Mouse (Mus musculus) urinary bladder, postnatal 14 days (tissue): ENCODE results near the gene Bin2.
"Not testable (repeated sequence)": the region's sequence is repeated elsewhere in the genome, so short reads cannot be mapped to it uniquely, and the experiment has no call there.

Experiments
- DNase-seq: peaks from one replicate; pipeline ENCODE4 v3.0.0; 2021; ENCODE audit warnings: low spot score

The Bin2 gene

DNA sequence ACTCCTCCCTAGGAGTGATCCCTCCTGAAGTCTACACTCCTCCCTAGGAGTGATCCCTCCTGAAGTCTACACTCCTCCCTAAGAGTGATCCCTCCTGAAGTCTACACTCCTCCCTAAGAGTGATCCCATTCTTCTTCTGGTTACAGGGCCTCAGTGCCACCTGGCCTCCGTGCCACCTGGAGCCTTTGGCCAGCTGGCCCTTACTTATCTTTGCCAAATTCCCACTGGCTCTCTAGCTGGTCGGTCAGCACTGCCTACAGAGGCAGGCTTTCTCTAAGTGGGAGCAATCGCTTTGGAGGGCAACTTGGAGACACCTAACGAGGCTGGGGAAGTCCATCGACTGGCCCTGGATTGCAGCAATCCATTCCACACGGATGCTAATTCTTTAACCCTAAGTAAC is 23.2 kb downstream of the Bin2 start:
- no peak for DNase-seq

GRCm38 (mm10) chr15:100642451-100642850 is 26.9 kb downstream of the Bin2 start:
- DNase-seq, result no peak

DNA sequence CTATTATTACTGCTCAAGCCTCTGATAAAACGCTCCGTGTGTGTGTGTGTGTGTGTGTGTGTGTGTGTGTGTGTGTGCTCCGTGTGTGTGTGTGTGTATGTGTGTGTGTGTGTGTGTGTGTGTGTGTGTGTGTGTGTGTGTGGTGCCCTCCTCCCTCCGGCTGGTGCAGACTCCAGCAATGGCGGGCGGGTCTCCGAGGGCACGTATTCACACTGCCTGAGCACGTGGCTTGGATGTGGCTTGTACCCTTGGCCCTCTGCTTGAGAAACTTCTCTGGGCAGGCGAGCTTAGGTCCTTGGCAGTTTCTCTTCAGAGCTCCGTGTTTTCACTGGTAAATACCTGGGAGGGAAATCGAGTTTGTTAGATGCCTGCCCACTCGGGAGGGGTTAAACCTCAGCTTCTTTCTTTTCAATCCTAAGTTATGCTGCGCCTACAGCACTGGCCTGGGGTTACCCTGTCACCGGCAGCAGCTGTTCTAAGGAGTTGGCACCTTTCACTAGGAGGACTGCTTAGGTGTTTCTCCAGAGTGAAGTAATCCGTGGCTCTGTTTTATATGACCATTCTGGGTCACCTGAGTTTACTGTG is 28.0 kb downstream of the Bin2 start:
- DNase-seq, result no peak

DNA sequence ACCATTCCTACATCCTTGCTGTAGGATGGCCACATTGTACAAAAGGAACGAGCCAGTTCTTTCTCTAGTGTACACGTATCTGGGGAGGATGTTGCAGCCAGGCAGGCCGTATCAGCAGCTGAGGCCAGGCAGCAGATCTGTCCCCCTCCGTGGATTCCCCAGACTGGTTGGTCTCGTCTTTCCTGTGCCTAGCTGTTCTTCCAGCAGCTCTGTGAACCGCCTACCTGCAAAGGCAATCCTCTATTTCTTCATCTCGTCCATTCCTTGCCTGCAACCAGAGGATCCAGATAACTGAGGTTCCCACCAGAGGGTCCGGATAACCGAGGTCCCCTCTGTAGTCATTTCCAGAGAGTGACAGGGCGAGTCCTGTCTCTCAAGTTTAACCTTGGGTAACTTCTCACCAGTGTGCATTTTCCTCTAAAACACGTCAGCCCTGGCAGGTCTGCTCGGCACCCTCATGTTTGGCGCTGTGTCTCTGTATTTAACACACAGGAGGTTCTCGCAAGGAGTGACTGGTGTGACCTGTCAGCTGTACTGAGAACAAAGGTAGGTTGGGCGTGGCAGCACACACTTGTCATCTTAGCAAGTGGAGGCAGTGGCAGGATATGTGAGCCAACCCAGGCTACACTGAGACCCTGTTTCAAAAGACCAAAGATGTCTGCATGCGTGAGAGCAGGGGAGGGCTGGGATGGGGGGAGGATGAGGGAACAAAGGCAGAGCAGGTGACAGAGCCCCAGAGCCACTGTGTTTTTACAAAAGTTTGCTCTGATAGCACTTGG is 29.2 kb downstream of the Bin2 start:
- peak; percentile 62 for DNase-seq

- DNase-seq, result peak; percentile 53
Measured at GRCm38 (mm10) chr15:100637661-100638060, 31.7 kb downstream of the Bin2 start.

DNA sequence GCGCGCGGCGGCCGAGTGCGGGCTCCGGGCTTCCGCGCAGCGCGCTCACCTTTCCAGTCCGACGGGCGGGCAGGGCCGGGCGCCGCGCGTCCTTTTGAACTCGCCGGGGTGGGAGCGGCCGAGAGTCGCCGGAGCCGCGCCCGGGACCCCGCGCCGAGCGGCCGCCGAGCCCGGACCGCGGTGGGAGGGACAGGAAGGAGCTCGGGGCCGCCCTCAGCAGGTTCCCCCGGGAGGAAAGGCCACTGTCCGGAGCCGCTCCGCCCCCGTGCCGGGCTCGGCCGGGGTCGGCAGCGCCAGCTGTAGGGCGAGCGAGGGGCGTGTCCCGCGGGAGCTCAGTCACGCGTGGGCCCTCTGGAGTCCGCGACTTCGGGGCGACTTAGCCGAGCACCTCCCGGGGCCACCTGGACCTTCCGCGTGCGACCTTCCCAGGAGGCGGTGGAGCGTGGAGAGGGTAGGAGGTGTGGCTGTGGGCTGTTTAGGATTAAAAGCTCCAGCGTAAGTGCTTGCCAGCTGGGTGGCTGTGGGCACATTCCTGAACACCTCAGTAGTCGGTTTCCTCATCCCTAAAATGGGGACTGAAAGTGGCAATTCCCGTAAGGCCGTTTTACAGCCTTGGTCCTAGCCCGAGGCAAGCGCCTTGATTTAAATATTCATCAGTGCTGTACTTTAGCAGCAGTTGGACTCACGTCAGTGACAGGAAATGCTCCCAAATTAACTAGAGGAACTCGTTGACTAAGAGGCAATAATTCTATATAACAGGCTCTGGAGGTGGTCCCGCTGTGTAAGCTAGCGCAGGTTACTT is 32.5 kb downstream of the Bin2 start, which contains the start of gene Smagp:
TSS of gene Smagp (minus strand) at position 241 of the 802 bp plus-strand sequence.
- peak; percentile 69 for DNase-seq

- DNase-seq, result no peak
Measured at GRCm38 (mm10) chr15:100635851-100636645, 33.3 kb downstream of the Bin2 start.

GRCm38 (mm10) chr15:100635239-100635638 is 34.1 kb downstream of the Bin2 start:
- no peak for DNase-seq

DNA sequence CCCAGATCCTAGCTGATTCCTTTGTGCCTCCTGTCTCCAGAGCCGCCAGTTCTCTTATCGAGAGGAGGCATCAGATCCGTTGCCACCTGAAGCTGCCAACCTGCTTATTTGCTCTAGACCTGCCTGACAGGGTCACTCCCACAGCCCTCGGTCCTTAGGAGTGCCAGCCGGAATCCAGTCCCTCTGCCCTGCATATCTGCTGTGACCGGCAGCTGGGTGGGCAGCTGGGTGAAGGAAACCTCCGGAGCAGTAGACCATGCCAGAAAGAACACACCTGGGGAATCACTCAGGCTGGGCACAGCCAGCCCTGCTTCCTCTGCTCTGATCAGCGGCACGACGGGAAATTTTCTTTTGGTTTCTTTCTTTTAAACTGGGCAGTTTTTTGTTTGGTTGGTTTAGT is 36.0 kb downstream of the Bin2 start:
- DNase-seq, result peak; percentile 39

DNA sequence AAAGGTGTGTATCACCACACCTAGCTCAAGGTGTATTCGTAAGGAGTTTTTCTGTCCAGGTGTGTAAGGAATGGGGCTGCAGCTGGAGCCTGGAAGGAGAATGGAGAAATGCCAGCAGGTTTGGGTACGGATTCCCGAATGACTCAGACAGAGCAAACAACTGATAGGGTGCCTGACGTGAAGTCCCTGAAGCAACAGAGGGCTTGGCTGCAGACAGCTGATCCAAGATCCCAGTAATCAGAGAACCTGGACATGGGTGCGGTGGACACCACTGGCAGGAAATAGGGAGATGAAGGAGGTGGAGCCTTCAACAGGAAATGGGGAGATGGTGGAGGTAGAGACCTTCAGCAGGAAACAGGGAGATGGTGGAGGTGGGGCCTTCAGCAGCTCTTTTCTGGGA is 37.0 kb downstream of the Bin2 start:
- DNase-seq, result no peak

- DNase-seq, result no peak
Measured at GRCm38 (mm10) chr15:100631454-100632170, 37.7 kb downstream of the Bin2 start.

GRCm38 (mm10) chr15:100630126-100630525 is 39.2 kb downstream of the Bin2 start:
- DNase-seq, result no peak

DNA sequence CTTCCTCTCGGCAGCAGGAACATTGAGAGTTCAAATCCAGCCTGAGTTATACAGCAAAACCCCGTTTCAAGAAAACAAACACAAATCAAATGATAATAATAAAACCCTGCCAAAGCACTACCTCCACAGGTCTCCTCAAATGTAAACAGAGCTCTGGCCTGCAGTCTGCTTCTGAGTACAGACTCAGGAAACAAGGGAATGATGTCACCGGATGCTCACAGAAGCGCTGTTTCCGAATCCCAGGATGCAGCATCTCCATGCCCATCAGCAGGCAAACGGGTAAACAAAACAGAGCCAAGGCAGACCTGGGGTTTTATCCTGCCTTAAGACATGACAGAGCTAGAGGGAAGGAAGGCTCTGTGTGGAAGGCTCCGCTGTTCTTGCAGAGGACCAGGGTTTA is 40.6 kb downstream of the Bin2 start:
- no peak for DNase-seq

DNA sequence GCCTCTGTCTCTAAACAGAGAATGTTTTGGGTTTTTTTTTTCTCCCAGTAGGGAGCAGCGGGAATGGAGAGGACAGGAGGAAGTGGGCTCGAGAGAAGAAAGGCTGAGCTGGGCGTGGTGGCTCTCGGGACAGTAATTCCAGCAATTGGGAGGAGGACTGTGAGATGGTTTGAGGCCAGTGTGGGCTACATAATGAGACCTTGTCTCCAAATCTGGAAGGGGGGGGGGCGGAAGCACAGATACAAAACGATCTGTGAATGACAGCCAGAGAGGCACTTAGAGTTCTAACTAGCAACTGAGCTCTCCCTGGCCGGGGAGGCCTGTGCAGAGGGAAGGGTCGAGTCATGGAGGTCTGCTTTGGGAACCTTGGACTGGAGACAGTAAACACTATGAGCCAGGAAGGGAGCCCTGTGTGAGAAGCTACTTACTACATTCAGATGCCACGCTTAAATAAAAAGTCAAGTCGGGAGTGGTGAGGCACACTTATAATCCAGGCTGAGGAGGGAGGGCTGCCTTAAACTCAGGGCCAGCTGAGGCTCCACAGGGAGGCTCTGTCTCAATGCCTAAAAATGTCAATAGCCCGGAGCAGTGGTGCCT is 41.5 kb downstream of the Bin2 start:
- DNase-seq, result no peak

- no peak for DNase-seq
Measured at GRCm38 (mm10) chr15:100627287-100627686, 42.1 kb downstream of the Bin2 start.

GRCm38 (mm10) chr15:100624435-100624834 is 44.9 kb downstream of the Bin2 start:
- DNase-seq, result no peak

- DNase-seq, result no peak
Measured at GRCm38 (mm10) chr15:100623754-100624153, 45.6 kb downstream of the Bin2 start.

DNA sequence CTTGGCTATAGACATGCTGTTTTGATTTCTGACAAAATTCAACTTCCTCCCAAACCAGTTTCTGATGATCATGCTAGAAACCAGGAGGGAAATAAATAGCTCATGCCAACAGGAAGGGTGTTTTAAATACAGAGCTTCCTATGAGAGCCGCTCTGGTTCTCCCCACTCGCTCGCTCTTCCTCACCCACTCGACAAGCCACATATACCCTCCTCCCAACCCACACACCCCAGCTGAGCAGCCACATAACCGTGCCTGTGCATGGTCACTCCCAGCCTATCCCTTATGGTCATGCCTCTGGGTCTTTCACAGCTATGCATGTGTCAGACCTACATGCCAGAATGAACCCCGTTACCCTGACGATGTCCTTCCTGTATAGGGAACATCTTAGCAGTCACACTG is 47.2 kb downstream of the Bin2 start:
- no peak for DNase-seq

DNA sequence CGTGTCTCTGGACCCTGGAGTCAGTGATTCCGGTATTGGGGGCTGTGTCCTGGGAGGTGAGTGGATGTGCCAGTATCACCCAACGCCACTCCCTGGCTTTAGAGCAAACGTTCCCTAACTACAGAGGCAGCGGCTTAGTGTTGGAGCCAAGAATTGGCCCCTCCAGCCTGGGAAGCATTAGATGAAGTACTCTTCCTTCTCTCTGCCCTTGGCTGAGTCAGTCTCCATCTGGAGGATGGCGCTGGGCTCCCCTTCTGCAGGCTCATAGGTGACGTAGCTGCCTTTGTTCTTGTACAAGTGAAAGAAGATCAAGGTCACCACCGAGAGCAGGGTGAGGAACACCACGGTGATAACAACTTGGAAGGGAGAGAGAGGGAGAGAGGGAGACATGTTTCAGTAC is 47.7 kb downstream of the Bin2 start:
- not testable (repeated sequence) for DNase-seq

DNA sequence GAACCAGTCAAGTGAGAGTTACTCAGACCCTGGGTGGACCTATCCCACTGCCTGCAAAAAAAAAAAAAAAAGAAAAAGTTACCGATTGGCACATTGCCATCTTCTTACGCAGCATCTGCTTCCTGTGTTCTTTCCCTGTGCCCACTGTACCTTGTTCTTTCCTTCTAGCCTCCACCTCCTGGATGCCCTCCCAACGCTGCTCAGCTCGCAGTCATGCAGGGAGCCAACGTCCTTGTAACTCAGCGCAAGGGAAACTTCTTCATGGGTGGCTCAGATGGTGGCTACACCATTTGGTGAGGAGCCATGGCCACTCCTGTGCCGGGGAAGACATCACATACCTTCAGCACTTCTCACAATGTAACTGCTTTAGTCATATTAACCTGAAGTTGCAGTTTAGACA is 50.2 kb downstream of the Bin2 start:
- DNase-seq, result no peak

- no peak for DNase-seq
Measured at GRCm38 (mm10) chr15:100616221-100616620, 53.1 kb downstream of the Bin2 start.
